Mouse (Mus musculus) T-cell, adult 66 days (primary cell): Measurements from ENCODE around the gene Snip1. TPM values are rescaled to one million over a fixed set of nuclear protein-coding genes. Genes with fewer than 3 reads are reported as not detected.

Experiments used
- total RNA-seq, 2 experiments: library from RNA; stranded (reverse); gene quantifications; 3 replicates in 1 of 2; 4 replicates in 1 of 2; pipeline ENCODE4 v1.2.4; 2023

Gene Snip1
- total RNA-seq, result 10 to 100 TPM; 49.1 to 56.6 TPM

DNA sequence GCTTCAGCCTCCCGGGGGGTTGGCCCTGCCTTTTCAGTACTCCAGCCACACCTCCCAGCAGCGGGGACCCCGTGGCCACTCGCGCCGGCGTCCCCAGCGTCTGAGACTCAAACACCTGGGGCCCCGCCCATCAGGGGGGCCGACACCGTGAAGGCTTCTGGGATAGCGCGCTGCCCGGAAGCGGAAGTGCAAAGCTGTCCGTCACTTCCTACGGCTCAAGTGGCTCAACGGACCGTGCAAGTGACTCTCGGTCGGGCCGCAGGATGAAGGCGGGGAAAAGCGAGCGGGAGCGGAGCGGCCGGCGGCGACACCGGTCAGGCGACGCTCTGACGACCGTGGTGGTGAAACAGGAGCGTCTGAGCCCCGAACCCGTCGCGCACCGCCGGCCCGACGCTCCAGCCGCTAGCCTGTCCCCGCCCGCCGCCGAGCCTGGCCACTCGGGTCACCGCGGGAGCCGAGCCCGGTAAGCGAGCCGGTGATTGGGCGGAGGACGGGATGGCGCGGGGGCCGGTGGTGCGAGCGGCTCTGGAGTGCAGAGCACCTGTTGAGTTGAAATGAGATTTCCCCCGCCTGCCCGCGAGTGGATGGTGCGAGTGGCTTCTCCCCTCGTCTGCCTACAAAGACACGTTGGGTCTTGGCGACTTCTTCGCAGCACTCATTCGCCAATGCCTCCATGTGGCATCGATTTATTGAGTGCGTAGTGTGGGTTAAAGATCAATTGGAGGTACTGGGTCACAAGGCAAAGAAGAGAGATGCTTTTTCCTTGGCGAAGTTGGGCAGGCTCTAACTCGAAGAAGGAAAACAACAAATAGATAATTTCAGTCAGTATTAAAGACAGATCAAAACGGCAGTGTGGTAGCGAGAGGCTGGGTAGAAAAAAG lies at the start of gene Snip1:
Gene Snip1, plus strand, starts transcription at position 183 of the 881 bp plus-strand sequence.

DNA sequence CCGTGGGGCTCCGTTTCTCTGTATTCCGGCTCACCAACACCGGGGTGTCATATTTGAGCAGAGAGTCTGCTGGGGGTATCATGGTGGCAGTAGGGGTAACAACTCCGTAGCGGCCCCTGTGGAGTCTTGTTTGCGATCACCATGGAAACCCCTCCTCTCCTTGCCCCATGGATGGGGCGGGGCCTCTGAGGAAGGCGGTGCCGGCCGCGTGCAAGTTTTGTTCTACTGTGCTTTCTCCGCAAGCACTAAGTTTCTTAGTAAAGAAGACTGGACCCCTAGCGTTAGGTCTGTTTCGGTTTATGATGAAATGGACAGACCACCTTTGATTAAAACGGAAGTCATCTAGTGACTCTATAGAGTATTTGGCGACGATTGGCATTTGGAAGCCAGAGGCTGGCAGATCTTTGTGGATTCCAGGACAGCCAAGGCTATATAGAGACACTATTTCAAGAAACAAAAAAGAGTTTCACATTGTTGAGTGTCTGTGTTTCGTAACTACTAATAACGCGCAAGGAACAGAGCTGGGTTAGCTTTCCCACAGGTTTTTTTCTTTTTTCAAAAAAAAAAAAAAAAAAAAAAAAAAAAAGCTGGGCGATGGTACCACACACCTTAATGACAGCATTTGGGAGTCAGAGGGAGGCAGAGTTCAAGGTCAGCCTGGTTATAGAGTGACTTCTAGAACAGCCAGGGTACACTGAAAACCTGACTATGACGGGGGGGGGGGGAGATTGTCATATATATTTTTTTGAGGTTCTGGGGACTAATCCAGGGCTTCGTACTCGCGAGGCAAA lies 760 bp upstream of the Snip1 start, which contains the start of gene Dnali1:
Gene Dnali1, minus strand, starts transcription at position 187 of the 791 bp plus-strand sequence.

DNA sequence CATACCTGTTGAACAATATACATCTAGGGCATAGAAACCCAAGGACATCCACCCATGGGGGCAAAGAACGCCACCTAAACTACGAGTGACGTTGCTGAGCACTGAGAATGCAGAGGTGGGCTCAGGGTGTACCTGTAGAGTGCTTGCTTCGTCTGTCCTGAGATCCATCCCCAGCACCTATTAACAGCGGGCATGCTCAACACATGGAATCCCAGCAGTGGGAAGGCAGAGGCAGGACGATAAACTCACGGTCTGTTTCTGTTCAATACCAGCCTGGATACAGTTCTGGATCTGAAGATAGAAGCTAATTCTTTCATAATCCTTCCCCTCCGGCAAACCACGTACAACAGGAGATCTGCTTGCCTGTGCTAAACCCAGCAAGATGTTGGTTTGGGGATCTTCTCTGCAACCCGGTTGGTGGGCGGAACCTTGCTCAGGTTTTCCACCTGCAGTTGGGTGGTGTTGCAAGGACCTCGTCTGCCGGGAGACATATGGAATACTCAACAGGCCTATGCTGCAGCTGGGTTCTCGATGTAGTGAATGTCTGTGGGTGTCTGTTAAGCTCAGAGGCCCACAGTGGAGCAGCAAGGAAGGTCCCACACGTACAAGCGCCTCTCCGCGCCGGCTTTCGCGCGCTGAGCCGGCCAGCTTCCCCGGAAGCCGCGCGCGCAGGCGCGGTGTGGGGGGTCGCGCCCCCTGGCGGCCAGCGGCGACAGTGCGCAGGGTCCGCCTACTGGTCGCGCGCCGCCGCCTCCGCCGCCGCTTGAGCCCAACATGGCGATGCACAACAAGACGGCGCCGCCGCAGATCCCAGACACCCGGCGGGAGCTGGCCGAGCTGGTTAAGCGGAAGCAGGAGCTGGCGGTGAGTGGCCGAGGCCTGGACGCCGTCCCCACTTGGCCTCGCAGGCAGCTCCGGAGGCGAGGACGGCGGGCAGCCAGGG lies 18.2 kb downstream of the Snip1 start, which contains the start of gene Meaf6:
Gene Meaf6, plus strand, starts transcription at position 732 of the 943 bp plus-strand sequence.

Other genes starting within 250 kb of the Snip1 start
- 100 to 1,000 TPM; 111 to 120 TPM for gene Yrdc, start 216.0 kb upstream of the Snip1 start, total RNA-seq
- gene 1110065P20Rik, start 215.5 kb upstream of the Snip1 start, total RNA-seq, result 10 to 100 TPM; 21.6 to 26.9 TPM
- gene Maneal, start 204.5 kb upstream of the Snip1 start, total RNA-seq, result 1 to 10 TPM; 4.8 to 5.1 TPM
- not detected for gene Epha10, start 185.8 kb upstream of the Snip1 start, total RNA-seq
- gene 9930104L06Rik, start 129.6 kb upstream of the Snip1 start, total RNA-seq, result 10 to 100 TPM; 21.1 to 21.9 TPM
- gene Cdca8, start 127.4 kb upstream of the Snip1 start, total RNA-seq, result 1 to 10 TPM; 4.2 to 9.0 TPM
- not detected for gene Rspo1, start 80.2 kb upstream of the Snip1 start, total RNA-seq
- 10 to 100 TPM; 81.0 to 90.1 TPM for gene Gnl2, start 50.1 kb upstream of the Snip1 start, total RNA-seq
- gene Dnali1, start 969 bp upstream of the Snip1 start, total RNA-seq, result not detected
- gene Meaf6, start 18.5 kb downstream of the Snip1 start, total RNA-seq, result 10 to 100 TPM; 43.7 to 47.9 TPM
- gene Zc3h12a, start 61.2 kb downstream of the Snip1 start, total RNA-seq, result 100 to 1,000 TPM; 163 to 205 TPM